Mouse (Mus musculus): ENCODE measurements around the gene Uspl1.

Gene Uspl1

DNA sequence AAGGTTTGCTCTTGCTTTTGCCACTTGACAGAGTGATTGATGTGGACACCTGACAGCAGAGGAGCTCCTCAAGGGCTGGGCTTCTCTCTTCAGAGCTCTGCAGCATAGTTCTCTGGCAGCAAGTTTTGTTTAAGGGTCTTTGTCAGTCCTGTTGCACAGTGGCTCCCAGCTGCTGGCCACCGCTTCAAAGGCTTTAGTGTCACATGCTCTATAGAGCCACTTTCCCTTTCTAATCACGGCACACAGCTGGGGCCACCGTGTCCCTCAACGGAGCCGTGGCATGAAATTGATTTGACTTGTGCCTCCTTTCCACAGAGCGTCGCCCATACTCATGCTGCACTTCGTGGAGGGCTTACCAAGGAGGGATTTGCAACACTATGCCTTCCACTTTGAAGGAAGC, 25.2 kb downstream of the Uspl1 start:
- DNase-seq (ENCODE audit: low spot score) = no peak

DNA sequence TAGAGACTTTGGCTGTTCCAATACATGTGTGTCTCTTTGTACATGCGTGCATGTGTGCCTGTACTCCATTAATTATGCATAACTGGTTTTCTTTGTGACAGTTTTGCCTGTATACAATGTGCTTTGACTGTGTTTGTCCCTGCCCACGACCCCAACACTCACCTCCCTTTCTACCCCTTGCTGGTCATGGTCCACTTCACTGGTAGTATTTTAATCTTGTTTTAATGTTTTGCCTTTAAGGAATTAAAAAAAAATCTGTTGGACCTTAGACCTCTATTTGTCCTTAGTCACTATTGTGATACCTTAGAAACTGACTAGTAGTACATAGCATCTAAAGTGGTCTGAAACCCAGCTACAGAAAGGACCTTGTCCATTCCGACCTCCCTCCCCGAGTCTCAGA, 26.9 kb downstream of the Uspl1 start:
- DNase-seq (ENCODE audit: low spot score) = no peak

DNA sequence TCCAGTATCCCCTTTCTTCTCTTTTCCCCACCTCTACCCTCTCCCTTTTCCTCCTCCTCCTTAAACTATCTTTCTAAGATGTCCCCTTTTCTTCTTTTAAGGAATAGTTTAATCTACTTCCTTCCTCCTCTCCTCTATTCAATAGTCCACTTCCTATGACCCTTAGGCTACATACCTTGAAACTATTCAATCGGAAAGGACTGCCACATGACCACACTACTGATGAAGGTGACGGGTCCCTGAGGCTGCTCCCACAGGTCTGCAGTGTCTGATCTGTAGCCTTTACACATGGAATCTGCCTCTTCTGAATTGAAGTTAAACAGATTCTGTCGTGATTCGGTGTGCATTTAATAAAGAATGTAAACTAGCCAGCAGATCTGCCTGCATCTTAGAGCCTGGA, 28.7 kb downstream of the Uspl1 start:
- no peak for DNase-seq (ENCODE audit: low spot score)

DNA sequence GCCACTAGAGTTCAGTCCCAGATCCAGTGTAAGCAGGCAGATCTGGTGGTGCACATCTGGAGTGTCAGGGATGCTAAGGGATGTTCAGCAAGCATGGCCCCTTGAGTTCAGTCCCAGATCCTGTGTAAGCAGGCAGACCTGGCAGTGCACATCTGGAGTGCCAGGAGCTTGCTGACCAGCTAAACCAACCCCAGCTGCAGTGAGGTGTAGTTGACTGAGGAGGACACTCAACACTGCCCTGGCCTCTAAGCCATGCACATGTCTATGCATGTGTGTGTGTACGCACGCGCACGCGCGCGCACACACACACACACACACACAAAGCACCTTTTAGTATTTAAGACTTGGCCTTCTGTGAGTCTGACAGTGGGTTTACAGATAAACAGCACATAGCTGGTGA, 31.4 kb downstream of the Uspl1 start:
- no peak for DNase-seq (ENCODE audit: low spot score)

DNA sequence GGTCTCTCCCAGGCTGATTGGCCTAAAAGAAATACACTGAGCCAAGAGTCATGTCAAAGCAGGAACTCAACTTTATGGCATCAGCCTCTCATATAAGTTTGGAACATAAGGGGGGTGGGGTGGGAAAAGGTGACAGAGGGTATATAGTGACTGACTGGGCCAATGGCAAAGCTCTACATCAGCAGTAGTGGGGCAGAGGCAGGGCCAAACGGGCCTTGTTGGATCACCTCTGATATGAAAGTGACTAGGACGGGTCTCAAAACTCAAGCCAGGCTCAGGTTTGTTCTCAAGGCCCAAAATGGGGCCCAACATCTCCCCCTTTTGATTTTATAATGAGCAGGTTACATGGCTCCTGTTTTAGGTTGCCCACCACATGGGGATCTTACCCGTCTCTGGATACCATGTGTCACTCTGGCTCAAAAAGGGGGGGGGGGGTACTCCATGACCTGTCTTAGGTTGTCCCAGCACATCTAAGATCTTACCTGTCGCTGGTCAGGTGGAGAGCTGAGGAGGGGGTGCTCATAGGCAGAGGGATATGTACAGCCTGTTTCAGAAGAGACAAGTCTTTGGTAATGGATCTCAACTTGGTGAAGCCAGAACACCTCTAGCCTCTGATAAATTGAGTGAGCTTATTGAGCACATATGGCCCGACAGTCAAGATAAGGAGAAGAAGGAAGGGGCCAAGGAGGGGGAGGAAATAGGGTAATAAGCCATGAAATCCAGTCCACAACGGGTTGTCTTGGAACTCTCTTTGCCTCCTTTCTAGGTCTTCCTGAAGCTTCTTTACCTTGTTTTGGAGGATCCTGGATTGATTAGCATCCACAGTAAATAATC, 33.6 kb downstream of the Uspl1 start:
- no peak for DNase-seq (ENCODE audit: low spot score)

DNA sequence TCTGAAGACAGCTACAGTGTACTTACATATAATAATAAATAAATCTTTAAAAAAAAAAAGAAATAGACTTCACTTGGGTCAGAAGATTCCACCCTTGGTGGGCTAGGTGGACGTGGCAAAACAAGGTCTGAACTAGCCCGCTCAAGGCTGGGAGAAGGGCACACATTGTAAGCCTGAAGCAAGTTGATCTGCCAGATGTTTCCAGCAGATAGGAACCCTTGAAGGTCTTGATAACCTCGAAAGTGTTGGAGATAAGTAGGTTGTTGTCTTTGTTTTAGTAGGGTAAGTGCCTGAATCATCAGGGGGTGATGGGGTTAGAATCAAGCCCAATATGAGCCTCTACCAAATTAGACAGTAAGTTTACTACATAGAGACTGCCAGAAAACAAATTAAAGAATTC, 35.3 kb downstream of the Uspl1 start:
- no peak for DNase-seq (ENCODE audit: low spot score)

DNA sequence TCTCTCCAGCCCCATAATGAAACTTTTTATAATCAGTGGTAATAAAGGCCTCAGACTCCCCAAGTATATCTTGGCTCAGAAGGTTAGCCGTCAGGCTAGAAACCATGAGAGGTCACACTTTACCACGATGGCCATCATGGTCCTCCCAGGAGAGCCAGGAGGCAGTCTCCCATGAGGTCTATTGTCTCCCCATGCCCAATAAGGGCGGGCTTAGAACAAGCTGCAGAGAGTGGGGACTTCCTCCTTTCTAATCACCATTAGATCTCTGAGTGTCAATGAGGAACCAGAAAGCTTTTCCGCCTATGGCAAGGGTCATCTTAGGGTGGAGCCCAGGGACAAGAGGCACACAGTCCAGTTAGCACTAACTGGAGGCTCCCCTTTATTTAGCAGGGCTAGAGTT, 37.2 kb downstream of the Uspl1 start:
- no peak for DNase-seq (ENCODE audit: low spot score)

DNA sequence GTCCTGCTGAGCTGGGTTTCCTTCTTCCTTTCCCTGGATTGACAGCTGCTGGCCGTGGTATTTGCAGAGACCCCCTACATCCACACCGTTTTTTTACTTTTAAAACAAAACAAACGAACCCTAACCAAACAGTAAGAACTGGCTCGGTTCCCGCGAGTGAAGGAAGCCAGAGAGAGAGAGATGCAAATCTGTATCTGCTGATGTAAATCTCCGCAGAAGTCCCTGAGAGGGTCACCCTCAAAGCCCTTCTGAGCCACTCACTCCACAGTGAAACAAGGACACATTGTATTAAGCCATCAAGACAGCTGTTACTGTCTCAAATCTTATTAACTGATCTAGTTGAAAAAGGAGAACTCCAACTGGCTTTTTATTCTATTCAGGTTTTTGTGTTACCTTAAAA, 40.5 kb downstream of the Uspl1 start:
- DNase-seq (ENCODE audit: low spot score) = no peak

DNA sequence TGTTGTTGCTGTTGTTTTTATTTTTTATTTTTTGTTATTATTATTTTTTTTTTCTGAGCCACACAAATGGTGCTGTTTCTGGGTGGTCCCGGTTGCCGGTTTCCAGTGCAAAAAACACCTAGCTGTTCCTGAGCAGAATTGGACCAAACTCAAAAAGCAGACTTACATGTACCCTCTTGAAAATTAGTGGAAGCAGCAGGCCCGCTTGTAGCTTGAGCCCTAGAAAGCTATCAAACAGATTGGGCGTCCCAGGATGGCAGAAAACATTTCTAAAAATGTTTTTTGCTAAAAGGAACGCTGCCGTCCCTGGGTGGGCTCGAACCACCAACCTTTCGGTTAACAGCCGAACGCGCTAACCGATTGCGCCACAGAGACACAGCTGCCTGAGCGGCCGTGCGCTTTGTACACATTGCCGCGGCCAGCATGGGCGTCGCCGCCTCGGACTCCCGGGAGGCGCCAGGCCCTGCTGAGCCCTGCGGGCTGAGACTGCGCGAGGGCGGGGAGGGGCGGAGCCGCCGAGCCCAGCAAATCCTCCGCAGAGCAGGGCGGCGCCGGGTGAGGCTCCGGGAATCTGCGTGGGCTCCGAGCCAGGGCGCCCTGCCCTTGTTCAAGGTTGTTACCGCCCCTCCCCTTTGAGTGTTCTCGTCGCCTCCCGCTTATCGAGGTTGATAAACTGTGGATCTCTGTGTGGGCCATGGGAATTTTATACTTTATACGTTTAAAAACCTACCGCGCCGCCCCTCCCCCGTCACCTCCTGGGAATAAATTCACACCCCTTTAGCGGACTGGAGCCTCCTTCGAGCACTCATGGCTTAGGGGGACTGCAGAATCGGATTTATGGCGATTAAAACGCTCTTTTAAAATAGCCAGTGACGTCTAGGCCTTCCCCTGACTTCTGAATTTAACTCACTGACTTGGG, 44.8 kb downstream of the Uspl1 start:
- peak; percentile 100 for DNase-seq (ENCODE audit: low spot score)

DNA sequence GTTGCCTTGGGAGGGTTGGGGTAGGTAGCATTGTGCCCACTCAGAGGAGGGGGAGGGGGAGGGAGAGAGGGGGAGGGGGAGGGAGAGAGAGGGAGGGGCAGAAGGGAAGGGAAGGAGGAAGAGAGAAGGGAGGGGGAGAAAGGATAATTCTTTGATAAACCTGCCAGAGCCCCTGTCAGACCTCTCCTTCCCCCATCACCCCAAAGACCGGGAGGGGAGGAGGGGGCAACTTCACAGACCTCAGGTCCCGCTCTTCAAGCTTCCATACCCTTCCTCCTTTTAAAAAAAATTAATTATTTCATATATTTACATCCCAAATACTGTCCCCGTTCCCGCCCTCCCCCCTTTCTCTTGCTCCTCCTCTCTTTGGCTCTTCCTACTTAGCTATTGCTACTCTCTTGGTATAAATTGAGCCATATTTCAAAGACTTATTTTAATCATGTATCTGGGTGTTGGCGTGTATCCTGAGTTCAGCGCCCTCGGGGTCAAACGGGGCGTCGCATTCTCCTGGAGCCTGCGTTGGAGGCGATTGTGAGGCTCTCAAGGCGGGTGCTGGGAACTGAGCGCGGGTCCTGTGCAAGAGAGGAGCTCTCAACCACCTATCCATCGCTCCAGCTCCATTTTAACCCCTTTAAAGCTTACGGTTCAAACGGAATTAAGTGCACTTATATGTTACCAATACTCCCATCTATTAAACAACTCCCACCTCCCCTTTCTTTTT, 45.6 kb downstream of the Uspl1 start:
- no peak for DNase-seq (ENCODE audit: low spot score)

DNA sequence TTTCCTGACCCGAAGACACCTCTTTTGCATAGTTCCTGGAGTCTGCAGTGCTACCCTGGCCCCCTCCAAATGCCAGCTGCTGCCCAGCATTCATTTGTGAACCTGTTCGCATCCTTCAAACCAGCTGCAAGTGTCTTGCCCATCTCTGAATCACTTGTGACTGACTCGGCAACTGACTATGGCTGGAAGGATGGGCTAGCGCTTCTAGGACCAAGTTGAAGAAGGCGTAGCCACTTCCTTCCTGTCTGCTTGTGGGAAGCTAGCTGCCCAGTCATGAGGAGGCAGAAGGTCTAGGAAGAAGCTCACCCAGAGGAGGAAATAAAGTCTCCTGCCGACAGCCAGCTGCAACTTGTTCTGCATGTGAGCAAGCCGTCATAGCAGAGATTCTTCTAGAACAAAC, 50.9 kb downstream of the Uspl1 start:
- DNase-seq (ENCODE audit: low spot score) = no peak

DNA sequence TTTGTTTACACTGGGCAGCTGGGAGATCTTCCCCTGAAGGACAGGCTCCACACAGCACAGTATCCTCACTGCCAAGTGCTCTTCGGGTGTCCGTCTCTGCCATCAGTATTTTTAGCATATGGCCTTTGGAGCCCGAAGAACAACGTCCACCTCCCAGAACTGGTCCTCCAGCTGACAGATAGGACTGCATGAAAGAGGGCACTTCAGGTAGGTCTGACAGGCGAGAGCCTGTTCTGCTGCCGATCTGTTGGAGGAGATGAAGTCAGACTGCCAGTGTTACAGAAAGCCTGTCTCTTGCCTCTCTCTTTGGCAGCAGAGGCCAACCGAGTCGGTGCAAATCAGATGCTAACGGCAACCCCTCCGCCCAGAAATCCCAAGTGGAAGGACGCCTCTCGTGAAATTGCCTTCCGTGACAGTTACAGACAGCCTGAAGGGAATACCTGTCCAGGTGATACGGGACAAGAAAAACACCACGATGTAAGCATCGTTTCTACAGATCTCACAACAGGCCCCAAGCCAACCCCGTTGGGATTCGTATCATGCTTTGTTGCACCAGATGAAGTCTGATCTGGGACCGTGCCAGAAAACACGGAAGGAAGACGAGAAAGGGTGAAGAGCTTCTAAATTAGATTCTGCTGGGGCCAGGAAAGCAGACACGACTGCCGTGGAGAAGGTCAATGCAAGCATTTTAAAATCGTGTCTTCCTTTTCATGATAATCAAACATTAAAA, 53.2 kb downstream of the Uspl1 start:
- no peak for DNase-seq (ENCODE audit: low spot score)

DNA sequence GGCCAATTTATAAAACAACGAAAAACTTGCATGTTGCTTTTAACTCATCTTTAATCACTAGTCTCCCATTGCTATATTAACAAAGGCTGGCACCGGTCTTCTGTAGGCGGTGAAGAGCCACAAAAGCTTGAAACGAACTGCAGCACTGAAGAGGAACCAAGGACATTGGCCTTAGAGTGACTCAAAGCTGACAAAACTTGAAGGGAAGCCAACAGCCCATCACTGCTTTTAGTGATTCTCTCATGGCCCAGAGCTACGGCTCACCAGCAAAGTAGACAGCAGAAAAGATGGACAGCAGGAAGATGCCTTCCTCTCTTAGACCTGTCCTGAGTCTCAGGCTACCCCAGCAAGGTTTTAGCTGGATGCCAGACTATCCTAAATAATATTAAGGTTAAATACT, 58.3 kb downstream of the Uspl1 start:
- no peak for DNase-seq (ENCODE audit: low spot score)

DNA sequence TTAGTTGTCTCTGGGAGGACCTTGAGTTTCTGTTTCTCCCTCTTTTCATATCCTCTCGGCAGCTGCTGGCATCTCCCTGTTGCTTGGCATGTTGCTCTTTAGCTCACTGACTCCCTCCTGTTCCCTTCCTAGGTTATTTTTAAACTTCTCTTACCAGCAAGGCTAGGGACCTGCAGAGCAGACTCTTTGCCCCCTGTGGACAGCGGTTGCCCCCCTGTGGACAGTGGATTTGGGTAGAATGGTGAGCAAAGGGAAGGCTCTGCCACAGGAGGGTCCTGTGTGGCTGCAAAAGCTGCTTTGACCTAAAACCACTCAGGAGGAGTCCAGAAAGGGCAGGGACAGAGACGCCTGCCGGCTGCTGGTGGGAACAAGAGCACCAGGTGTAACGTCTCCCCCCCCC, 58.9 kb downstream of the Uspl1 start:
- no peak for DNase-seq (ENCODE audit: low spot score)

DNA sequence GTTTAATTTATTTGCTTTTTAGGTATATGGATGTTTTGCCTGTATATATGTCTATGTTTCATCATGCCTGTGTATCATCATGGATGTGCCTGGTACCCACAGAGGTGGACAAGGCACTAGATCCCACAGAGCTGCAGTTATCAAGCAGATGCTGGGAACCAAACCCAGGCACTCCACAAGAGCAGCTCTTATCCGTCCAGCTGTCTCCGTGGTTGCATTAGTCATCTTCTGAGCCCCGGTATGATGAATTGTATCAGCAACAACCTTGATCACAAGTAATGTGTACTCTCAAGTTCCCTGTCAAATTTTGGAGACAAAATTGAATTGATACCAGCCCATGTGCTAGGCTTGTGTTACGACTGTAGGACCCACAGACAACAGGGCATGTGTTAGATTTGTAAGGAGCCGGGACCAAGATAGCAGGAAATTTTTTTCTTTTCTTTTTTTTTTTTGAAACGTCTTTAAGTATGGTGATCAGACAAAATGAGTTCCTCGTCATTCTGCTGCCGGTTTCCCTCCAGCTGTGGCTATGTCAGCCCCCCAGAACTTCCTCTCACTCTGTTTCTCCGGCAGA, 61.3 kb downstream of the Uspl1 start:
- no peak for DNase-seq (ENCODE audit: low spot score)

DNA sequence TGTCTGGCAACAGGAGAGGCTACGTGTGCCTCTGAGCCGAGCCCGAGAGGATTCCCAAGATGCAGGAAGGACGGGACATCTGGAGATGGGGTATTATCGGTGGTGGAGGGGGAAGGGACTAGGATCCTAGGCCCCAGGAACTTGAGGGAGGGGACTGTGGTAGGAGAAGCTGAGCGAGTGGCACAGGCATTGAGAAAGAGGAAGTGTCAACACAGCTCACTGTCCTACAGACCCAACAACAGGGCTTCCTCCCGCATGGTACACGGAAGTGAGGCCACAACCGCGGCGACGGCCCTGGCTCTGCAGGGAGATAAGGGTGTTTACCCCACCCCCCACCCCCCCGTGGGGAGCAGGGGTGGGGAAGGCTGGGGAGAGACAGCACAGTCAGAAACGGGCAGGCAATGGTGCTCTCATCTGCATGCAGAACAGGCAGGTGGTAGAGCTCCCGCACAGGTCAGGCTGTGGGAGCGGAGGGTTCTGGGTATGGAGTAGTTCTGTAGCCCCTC, 61.9 kb downstream of the Uspl1 start:
- peak; percentile 43 for DNase-seq (ENCODE audit: low spot score)

DNA sequence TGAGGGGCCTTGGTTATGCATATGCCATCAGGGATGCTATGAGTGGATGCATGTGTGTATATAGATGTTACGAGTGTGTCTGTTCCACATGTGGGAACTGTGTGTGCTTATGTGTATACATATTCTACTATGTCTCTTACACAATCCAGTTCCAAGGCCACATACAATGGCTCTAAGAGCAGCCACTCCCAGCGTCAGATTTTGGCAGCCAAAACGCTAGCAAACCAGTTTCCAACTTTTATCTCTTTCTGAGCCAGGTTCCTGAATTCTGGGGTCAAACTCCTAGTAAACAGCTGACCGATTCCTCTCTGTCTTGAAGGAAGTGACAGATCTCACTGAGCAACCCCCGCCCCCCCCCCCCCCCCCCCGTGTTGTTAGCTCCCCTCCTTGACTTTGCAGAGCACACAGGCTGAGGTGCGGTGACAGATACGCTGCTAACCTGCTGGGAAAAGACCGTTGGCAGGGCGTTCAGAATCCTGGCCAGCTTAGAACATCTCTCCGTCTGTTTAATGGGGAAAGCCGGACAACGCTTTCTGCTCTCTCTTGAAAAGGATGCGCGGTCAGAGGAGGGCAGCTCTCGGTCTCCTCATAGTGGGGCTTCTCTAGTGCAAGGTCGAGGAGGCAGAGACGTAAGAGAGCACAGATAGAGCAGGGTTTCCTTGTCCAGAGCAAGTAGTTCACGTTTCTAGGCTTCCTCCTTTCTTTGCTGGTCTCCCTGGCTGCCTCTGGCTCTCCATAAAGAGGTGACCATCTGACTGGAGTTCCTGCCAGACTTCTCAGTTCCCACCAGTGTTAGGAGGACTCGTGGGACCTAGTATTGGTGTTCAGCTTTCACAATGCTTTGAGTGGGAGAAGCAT, 63.1 kb downstream of the Uspl1 start:
- DNase-seq (ENCODE audit: low spot score) = no peak

DNA sequence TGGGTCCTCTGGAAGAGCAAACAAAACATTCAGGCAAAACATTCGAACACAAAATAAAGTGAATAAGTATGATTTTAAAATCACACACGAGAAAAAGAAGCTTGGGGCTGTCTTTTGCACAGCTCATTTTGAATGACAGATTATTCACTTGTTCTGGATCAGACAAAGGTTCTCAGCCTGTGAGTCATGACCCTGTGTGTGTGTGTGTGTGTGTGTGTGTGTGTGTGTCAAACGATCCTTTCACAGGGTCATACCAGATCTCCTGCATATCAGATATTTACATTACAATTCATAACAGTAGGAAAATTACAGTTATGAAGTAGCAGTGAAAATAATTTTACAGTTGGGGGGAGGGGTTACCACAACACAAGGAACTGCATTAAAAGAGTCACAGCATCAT, 68.2 kb downstream of the Uspl1 start:
- no peak for DNase-seq (ENCODE audit: low spot score)

DNA sequence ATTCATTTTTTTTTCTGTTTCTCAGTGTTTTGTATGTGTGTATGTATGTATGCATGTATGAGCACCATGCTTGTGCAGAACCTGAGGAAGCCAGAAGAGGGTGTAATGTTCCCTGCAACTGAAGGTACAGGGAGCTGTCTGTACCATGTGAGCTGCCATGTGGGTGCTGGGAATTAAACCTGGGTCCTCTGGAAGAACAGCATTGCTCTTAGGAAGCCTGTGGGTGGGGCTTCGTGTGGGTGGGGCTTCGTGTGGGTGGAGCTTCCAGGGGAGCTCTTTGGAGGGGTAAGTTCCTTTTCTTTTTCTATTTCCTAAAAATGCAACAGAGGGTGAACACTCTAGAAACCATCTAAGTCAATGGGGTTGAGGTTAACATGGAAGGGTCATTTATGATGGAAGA, 69.3 kb downstream of the Uspl1 start:
- no peak for DNase-seq (ENCODE audit: low spot score)

DNA sequence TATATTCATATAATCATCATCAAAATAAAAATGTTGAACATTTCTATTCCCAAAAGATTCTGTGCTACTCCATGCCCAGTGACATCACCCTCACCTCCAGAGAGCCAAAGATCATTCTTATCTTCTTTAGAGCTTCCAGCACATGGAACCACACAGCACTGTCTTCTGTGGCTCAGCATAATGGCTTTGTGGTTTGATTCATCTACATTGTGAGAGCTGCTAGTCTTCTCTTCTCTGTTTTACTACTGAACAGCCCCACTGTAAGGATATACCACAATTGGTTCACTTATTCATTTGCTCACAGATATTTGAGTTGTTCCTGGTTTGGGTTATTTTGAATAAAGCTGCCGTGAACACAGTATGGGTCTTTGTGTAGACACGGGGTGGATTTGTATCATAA, 71.4 kb downstream of the Uspl1 start:
- no peak for DNase-seq (ENCODE audit: low spot score)

Measured in ovary, postnatal 36 days (tissue).